Mouse (Mus musculus): Measurements from ENCODE around the gene Rtn1.

DNA sequence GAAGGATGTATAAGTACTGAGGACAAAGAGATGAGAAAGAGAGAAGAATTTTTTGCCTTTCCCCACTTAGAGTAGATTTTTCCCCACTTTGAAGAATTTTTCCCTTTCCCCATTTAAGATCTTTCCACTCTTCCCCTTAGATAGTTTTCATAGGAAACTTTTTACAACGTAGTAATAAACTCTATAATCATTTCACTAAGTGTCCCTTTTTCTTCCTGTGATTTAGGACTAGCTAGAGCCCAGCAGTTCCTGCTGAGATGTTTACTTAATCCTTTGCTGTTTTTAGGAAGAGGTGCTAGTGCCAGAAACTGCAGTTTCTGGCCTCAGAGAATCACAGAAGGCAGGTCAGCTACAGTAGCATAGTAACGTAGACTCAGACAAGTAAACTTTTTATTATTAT is 116.3 kb downstream of the Rtn1 start:
- no peak for TF ChIP-seq POLR2A (IDR thresholded peaks at IDR 0.05; ENCODE audit: borderline replicate concordance, insufficient read depth, low read length)
- no peak for TF ChIP-seq CTCF (IDR thresholded peaks at IDR 0.05; ENCODE audit: borderline replicate concordance, insufficient read depth, low read depth, low read length)

All from cerebellum, adult 2 months (tissue).